Mouse (Mus musculus) cerebellum, adult 2 months (tissue): ENCODE measurements around the gene Fxr2.

Experiments
- CTCF ChIP-seq: fragments of 200-500 bp; IDR thresholded peaks from 2 replicates; pipeline ENCODE4 v1.5.1; 2011; ENCODE audit warnings: low read depth, mild to moderate bottlenecking, control low read depth, low read length, moderate library complexity, borderline replicate concordance; ENCODE audit not compliant: insufficient read depth
- POLR2A ChIP-seq: fragments of 200-500 bp; IDR thresholded peaks from 2 replicates; pipeline ENCODE4 v1.6.1; 2011; ENCODE audit warnings: low read length, control low read depth, borderline replicate concordance; ENCODE audit not compliant: insufficient read depth

- TF ChIP-seq CTCF (no peak), POLR2A (no peak)
Measured at GRCm38 (mm10) chr11:69610899-69611298, 21.9 kb upstream of the Fxr2 start.
